Mouse (Mus musculus) urinary bladder, postnatal 4 days (tissue): ENCODE data around the gene Gnai2.
A peak's percentile ranks its signal among the peaks of the same experiment; 100 is the strongest.
"Not testable (repeated sequence)": the region's sequence is repeated elsewhere in the genome, so short reads cannot be mapped to it uniquely, and the experiment has no call there.

Experiments
- DNase-seq, 2 experiments: peaks; one replicate each; pipeline ENCODE4 v3.0.0; 2021 to 2022; ENCODE audit warnings: low spot score in 2 of 2

Gene Gnai2

DNA sequence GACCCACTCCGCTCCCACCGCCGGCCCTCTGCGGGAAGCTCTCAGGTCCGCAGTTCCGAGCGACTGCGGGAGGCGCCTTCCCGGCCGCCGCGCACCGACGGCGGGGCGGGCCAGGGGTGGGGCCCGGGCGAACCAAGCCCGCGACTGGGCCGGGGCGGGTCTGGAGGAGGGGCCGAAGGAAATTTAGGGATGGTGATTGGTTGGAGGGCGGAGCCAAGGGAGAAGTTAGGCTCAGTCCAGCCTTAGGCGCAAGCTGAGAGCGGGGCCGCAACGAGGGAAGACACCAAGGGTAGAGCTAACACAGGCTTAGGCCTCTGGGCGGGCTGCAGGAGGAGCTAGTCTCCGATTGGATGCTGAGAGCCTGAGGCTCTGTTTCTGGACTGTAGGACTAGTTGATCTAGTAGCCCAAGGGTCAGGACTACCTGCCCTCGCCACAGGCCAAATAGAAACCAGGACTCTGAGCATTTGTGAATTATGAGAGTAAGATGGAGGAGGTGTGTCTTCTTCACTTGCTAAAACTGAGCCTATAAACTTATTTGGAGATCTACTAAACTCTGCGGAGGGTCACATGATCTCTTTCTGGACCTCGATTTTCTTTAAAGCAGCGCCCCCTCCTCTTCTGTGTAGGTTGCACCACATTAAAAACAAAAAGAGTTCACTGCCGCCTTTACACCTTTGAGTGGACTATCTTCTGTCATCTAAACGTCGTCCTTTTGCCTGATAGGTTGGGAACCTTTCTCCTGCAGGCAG lies at the start of gene Gnai2:
Gene Gnai2 (minus strand): TSS at position 89 of the 750 bp plus-strand sequence.
- peak; percentile 95 to 96 for DNase-seq

DNA sequence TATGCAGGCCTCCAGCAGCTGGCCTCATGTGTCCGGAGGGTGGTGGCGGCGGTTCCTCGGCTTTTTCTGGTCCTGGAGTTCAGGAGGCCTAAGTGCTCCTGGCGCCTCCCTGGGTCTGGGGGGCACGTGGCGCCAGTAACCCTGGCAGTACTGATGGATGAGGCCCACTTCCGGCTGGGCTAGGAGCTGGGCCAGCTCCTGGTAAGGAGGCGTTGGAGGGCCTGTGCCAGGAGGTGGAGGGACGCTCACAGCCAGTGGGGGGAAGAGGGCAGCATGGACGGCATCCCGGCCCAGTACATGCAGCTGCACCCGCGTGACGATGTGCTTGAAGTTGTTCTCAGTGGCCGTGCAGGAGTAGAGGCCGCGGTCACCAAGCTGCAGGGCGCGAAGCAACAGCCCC lies 47.2 kb upstream of the Gnai2 start:
- no peak for DNase-seq

DNA sequence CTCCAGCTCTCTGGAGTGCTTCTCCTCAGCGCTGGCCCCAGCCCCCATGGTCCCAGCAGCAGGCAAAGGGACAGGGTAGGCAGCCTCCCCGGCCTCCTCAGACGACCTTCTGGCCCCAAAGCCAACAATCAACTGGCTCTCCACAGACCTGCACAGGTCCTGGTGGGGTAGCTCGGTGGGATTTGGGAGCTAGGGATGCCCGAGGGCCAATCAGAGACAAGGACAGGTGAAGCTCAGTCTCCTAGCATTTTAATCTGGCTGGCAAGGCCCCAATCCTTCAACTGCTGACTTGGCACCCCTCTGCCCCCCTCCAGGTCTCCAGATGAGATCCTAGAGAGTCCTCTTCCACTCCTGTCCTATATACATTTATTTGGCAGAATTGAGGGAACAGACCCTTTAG lies 44.3 kb upstream of the Gnai2 start, which contains the start of gene Gnat1:
Gene Gnat1 (minus strand): TSS at position 212 of the 400 bp plus-strand sequence.
- no peak for DNase-seq

DNA sequence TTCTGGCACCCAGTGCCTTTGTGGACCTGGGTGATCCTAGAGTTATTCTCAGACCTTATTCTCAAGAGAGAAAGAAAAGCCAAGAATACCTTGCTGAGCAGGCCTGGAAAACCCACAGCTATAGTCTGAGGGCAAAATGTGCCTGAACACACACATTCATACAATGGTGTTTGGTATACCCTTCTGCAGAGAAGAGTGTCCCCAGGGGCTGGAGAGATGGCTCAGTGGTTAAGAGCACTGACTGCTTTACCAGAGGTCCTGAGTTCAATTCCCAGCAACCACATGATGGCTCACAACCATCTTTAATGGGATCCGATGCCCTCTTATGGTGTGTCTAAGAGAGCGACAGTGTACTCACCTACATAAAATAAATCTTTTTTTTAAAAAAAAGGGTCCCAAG lies 43.7 kb upstream of the Gnai2 start:
- DNase-seq: no peak

DNA sequence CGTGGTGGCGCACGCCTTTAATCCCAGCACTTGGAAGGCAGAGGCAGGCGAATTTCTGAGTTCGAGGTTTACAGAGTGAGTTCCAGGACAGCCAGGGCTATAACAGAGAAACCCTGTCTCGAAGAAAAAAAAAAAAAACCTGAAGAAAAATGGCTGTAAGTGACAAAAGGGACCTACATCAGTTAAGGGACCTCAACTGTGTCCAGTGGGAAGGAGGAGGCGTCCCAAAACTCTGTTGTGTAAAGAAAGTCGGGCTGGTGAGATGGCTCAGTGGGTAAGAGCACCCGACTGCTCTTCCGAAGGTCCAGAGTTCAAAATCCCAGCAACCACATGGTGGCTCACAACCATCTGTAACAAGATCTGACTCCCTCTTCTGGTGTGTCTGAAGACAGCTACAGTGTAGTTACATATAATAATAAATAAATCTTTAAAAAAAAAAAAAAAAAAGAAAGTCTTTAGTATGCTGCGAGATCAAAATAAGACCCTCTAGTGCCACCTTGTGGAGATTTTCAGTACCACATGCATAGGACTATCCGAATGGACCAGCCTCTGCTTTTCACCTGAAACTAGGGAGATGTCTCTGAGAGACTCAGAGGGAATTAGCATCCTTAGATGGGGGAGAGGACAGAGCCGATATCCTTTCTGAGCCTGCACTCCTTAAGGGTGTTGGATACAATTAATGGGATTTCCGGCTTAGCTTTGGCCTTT lies 42.8 kb upstream of the Gnai2 start:
- DNase-seq: not testable (repeated sequence)

DNA sequence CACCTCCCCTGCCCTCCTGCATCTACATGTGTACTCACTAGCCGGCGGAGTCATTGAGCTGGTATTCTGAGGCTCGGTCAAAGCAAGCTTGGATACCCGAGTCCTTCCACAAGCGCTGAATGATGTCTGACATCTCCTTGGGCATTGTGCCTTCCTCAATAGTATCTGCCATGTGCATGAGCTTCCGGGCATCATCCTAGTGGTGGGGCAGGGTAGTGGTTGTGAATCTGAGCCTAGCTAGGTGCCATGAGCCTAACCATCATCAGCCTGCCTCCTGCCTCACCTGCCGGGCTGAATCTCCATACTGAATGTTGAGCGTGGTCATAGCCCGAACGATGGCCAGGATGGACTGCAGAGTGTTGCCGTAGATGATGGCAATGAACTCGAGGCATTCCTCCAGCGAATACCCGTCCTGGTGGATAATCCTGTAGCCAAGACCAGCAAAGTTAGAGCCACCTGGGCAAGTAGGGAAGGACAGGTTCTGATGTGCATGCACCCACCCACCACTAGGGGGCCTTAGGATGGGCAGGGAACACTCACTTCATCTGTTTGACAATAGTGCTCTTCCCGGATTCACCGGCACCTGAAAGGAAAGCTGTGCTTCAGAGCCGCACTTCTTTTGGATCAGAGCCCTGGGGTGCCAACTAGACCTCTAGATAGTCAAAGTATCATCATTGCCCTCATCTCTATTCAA lies 42.1 kb upstream of the Gnai2 start:
- no peak for DNase-seq

DNA sequence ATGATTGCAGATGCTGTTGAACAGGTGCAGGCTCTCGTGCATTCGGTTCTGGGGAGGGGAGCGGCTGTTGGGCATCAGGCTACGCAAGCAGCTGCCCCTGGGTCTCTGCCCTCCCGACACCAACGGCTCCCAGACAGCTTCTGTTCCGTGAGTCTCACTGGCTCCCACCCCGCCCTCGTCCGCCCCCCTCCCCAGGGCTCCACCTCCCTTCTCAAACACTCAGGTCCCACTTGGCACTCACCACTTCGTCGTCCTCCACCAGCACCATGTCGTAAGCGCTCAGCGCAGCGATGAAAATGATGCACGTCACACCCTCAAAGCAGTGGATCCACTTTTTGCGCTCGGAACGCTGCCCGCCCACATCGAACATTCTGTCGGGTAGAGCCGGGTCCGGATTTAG lies 41.1 kb upstream of the Gnai2 start:
- DNase-seq: no peak

DNA sequence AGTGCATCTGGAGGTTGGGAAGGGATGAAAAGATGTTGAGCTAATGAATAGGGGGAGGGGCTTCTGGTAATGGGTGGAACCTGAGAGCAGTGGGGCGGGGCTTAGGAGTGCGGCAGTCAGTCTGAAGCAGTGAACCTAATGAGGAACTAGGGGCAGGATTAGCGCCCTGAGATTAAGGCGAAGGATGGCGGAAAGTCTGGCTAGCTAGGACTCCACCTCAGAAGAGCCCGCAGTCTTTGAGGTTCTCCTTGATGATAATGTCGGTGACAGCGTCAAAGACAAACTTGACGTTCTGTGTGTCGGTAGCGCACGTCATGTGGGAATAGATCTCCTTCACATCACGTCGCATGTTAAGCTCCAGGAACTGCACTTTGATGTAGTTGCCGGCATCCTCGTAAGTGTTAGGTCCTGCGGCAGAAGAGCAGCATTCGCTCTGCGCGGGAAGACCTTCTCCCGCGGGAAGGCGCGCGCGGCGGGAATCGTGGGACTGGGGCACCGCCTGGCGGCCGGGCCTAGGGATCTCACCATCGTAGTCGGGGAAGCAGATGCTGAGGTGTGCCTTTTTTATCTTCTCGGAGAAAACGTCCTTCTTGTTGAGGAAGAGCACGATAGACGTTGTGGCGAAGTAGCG lies 40.6 kb upstream of the Gnai2 start:
- peak; percentile 70 to 82 for DNase-seq

DNA sequence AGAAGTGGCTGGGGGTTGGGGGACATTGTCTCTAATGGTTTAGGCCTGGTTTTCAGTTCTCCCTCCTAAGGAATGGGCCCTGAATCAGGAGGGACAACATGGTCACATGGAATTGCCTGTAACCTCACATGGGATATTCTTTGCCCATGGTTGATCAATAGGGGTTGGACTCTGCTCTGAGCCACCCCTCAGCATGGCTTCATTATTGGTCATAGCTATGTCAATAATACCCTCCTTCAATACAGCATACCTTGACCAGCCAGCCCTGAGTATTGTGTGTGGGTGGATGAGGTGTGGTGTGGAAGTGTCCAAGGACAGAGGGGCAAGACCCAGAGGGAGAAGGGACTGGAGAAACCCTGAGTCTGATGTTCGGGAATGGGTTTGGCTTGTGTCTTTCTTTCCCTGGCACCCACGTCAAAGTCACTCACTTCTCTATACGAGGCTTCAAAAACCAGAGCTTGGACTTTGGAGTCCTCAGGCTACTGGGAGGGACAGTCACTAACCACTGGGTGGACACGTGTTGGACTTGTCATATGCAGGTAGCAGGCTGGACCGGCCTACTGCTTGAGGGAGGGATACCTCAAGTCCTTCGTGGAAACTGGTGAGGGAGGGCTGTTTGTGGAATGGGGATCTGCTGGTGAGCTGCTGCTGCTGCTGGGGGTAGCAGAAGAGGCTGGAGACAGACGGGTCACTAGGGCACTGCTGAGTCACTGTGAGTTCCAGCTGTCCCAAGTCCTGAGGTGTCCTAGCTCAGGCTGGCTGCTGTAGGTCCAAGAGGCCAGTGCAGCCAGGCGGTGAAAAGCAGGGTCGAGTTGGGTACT lies 39.7 kb upstream of the Gnai2 start:
- DNase-seq: no peak

DNA sequence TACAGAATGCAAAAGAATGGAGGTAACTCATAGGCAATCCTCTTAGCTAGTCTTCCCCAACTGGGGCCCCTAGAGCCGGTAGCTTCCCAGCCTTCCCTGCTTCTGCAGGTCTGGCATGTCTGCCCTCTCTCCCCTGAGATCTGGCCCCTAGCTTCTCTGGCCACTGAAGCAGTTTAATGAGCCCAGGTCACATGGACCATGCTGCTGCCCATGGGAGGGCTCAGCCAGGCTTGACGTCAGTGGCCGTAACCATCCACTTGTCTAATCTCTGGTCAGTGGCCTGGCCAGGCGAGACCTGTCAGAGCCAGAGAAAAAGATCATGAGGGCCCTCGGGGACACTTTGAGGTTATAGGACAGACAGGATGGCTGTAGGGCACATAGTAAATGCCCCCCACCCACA lies 35.1 kb upstream of the Gnai2 start:
- DNase-seq: no peak

DNA sequence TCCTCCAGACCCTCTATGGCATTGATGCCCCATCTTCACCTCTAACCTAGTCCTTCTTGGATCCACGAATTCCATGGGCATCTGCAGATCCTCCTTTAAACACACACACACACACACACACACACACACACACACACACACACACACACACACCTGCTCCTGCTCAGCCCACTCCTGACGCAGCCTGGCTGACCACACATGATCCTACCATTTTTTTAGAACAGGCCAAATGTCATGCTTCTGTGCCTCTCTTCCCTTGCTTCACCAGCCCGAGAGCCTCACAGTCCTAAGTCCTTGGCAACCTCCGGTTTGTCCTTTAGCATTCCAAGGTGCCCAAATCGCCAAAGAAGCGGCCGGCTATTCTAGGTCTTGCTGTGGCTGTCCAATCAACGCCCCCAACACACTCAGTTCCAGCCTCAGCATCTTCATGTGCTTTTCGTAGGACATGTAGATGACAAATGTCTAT lies 34.3 kb upstream of the Gnai2 start, which contains the start of gene Slc38a3:
Gene Slc38a3 (minus strand): TSS at position 51 of the 466 bp plus-strand sequence.
- DNase-seq: no peak

DNA sequence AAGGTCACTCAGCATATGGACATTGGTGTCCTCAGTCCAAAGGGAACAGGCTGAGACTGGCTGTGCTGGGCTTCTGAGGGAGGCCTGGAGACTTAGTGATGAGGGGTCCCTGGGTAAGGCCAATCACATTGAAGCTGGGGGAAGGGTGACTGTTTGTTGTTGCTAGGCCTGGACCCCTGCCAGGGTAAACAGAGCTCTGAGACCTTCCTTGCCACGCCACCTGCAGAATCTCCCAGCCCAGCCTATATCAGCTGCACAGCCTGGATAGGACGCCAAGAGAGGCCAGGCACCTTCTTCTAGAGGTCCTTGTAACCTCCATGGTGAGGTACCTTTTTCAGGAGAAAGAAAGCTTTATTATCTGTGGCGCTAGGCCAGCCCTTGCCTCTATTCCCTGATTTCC lies 33.7 kb upstream of the Gnai2 start:
- no peak for DNase-seq

DNA sequence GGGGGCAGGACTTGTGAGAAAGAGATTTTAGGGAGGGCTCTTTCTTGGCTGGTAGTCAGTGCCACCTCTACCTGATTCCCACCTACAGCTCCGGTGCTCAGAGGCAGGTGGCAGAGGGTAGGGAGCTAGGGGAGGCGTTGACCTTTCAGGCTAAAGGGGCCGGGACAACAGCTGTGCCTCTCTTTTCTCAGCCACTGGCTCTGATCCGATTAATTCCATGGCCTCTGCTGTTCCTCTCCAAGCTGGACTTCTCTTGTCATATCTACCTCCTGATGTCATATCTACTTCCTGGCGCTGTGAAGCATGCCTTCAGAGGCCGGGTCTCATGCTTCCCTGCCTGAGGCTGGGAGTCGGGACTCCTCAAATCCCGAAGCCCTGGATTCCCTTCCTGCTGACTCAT lies 32.8 kb upstream of the Gnai2 start:
- DNase-seq: no peak

DNA sequence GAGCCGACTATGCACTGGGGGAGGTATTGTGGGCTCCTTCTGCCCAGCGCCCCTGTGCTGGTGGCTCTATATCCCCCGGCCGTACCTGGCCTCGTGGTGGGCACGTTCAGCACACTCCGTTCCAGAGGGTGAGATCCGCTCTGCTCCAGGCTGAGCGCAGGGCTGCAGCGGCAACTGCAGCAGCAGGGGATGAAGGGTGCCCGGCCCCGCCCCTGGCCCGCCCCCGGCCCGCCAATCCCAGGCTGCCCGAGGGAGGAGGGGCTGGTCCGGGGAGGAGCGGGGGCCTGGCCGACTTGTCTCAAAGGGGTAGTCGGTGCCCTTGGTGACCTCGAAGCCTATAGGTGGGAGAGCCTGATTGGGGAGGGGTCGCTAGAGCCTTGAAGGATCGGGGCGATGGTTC lies 32.1 kb upstream of the Gnai2 start:
- DNase-seq: peak in 1 of 2 experiments; percentile 42

DNA sequence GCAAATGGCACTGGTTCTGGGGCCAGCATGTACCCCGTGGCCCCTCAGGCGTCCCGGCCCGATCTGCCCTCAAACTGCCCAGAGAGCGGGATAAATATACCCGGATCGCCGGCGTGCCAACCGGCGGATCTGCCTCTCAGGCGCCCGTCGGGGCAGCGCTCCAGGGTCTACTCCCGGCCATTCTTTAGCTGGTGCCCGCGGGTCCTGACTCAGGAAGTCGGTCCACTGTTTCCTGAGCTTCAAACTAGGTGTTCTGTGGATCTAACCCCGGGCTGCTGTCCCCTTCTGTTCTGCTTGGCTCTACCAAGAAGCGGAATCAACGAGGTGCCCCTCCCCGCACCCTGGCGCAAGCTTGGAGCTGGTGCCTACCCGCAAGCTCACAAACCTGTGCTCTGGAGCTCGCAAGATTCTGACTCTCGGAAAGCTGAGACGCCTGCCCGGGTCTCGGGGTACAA lies 31.6 kb upstream of the Gnai2 start:
- no peak for DNase-seq

DNA sequence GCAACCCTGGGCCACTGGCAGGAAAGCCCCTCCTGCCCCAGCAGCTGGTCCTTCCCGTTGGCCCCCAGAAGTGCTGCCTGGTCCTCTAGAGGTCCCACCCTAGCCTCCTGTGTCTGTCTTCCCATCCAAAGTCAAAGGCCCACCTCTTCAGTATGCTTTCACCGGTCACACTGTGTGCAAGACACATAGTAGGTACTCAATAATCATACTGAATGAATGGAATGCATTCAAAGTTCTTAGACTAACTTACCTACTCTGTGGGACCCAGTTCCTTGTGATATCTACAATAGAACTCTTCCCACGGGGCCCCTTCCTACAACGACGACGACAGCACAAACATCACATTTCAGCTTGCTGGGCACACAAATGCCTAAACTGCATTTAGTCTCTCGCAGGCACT lies 30.1 kb upstream of the Gnai2 start:
- DNase-seq: no peak

DNA sequence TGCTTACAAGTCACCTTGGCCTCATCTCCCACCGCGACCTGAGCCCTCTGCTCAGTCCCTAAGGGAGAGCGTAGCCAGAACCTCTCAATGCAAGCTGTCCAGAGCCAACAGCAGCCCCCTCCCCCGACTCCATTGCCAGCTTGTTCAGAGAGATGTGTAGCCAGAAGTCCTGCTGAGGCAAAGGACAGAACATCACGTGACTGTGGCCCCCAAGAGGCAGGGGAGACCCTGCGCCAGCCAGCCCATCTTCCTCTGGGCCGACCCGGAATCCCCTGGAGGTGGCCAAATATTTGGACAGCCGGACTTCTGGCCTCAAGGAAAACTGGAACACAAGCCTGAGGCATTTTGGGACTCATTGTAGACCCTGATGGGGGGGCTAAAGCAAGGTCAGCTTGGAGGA lies 28.4 kb upstream of the Gnai2 start:
- no peak for DNase-seq

DNA sequence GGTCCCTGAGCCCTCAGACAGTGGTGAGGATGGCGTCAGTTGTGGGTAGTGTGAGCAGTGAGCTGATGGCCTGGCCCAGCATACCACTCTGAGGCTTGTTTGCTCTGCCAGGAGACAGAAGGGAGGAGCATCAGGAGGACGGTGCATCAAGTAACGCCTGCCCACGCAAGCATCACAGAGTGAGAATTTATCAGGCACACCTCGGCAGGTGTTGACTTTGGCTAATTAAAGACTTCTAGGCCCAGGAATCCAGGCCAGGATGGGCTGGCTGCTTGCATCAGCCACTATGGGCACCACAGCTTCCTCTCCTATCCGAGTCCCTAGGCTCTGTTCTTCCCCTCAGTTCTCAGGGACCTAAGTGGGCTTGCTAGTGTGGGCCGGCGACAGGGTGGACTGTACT lies 27.2 kb upstream of the Gnai2 start:
- DNase-seq: no peak

DNA sequence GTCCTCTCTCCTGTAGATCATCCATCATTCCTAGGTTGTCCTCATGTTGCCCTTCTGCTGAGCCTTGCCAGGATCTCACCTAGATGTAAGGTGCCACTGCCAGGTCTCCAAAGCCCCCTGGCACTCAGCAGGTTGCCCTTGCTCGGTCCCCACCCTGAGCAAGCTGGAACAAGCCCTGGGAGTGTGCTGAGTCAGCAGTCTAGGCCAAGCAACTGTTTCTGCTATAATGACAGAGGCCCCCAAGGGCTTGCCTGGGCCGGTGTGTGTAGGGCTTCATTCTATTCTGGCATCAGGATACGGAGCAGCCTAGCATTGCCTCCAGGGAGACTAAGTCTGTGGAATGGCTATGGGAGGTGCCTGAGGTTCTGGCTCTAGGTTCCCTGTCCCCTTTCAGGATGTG lies 25.6 kb upstream of the Gnai2 start:
- no peak for DNase-seq

DNA sequence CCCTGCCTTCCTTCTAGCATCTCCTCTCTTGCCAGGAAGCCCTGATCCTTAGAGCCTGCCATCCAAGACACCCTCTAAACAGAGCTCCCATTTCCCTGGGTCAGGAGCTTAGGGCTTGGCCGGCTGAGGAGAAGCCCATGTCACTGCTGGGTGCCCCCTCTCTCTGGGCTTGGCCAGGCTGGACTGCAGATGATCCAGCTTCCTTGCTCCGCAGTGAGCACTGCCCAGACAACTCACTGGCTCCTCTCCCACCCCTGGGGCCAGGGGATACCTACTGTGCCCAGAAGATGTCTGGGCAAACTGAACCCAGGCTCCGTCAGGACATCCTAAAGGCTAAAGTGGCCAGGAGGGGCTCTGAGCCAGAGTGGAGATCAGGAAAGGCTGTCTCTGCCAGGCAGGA lies 24.8 kb upstream of the Gnai2 start:
- no peak for DNase-seq

DNA sequence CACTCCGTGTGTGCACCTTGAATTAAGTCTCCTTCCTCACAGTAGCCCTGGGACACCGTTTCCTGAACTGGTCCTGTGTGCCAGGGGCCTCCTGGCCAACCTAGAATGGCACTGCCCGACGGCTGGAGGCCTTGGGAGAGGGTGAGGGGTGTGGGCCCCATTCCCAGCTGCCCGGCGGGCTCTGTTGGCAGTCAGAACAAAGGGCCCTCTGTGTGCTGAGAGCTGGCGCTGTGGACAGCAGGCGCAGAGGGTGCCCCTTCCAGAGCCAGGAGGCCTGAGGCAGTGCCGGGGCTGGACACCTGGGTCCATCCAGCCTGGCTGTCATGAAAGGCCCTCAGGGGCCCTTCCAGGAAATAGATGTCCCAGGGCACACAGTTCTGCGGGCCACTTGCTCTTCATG lies 24.4 kb upstream of the Gnai2 start:
- DNase-seq: no peak
